Mouse (Mus musculus): Measurements from ENCODE around the gene Olfr281.
"Not testable (repeated sequence)": the region's sequence is repeated elsewhere in the genome, so short reads cannot be mapped to it uniquely, and the experiment has no call there.

- TF ChIP-seq CTCF, EP300 (IDR thresholded peaks at IDR 0.05): not testable (repeated sequence)
Observed at GRCm38 (mm10) chr15:98430925-98431324, 21.5 kb upstream of the Olfr281 start, which contains the start of gene Olfr282.

All from lung, postnatal 0 days (tissue).